Mouse (Mus musculus): ENCODE measurements at regions not wholly inside any gene's neighbourhood (a gene's known extent, or its start where the extent isn't known, plus 50 kb on each side); places are given as distances from the start of the nearest gene placed in this dataset.
"Not testable (repeated sequence)": the region's sequence is repeated elsewhere in the genome, so short reads cannot be mapped to it uniquely, and the experiment has no call there.

- no peak for DNase-seq
Observed at GRCm38 (mm10) chr14:86171118-86171517, 969.9 kb downstream of the Diaph3 start.

GRCm38 (mm10) chr14:86159151-86159550 is 981.9 kb downstream of the Diaph3 start:
- DNase-seq = no peak

GRCm38 (mm10) chr14:86154688-86155087 is 986.3 kb downstream of the Diaph3 start:
- no peak for DNase-seq

- no peak for DNase-seq
Observed at GRCm38 (mm10) chr14:86151276-86151675, 989.8 kb downstream of the Diaph3 start.

- DNase-seq = no peak
Observed at GRCm38 (mm10) chr14:86150329-86150866, 990.6 kb downstream of the Diaph3 start.

GRCm38 (mm10) chr14:86115254-86116057 is 1025.6 kb downstream of the Diaph3 start:
- DNase-seq = no peak

- no peak for DNase-seq
Observed at GRCm38 (mm10) chr14:86101497-86101896, 1039.5 kb downstream of the Diaph3 start.

- DNase-seq = no peak
Observed at GRCm38 (mm10) chr14:86070313-86071100, 1070.5 kb downstream of the Diaph3 start.

- DNase-seq = no peak
Observed at GRCm38 (mm10) chr14:86069329-86069728, 1071.7 kb downstream of the Diaph3 start.

GRCm38 (mm10) chr14:86067743-86068142 is 1073.3 kb downstream of the Diaph3 start:
- no peak for DNase-seq

GRCm38 (mm10) chr14:86063620-86063943 is 1077.5 kb downstream of the Diaph3 start:
- no peak for DNase-seq

- DNase-seq = no peak
Observed at GRCm38 (mm10) chr14:86062885-86063619, 1078.0 kb downstream of the Diaph3 start.

GRCm38 (mm10) chr14:86056991-86057390 is 1084.0 kb downstream of the Diaph3 start:
- DNase-seq = no peak

- DNase-seq = no peak
Observed at GRCm38 (mm10) chr14:86054668-86055067, 1086.4 kb downstream of the Diaph3 start.

GRCm38 (mm10) chr14:86029401-86029800 is 1111.6 kb downstream of the Diaph3 start:
- DNase-seq = no peak

GRCm38 (mm10) chr14:86017611-86018010 is 1123.4 kb downstream of the Diaph3 start:
- DNase-seq = not testable (repeated sequence)

Measured in cerebellum, adult 8-10 months (tissue).